In the genomic region with DNA sequence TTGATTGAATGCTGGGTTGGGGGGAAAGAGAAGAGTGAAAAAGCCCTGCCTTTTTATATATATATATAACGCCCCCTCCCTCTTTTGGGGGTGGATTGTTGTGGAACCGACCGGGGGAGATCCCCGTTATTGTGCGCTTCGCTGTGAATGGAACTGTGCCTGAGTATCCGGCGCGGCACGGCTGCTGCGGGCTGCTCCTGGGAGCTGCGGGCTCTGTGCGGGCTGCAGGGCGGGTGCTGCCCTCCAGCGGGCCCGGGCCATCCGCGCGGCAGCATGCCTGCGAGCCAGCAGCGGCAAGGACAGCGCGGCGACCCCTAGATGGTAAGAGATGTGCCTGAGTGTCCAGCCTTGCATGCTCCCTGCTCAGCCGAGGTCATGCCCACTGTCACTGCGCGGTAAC, we compare ENCODE assay signal across 9 mouse cellular contexts.
DNase-seq lines count a peak whose midpoint lies in the region; ATAC-seq and TF ChIP-seq lines count a peak whose summit lies in the region.
"Had no signal": no experiment of that assay in that cellular context is flagged by ENCODE, and none has a peak within 500 bp of the region (broad histone marks: within the 10 kb centered on the region; RNA-seq: fewer than 3 reads in every experiment).

No protein-coding gene starts in this region.

- no peak overlapping the region for H3K27ac ChIP-seq in cortical plate, adult 2 months (ENCODE audit: insufficient read depth, low read length)
- no peak overlapping the region for H3K27ac ChIP-seq in intestine, embryonic 16.5 days (ENCODE audit: low read length)
- H3K27ac ChIP-seq in liver, adult 2 months (replicated peaks; ENCODE audit: insufficient read depth, low read depth, low read length) = no peak overlapping the region
- peak overlapping the region; percentile 84 for H3K27ac ChIP-seq in midbrain, postnatal 0 days (ENCODE audit: low read depth, low read length)
- H3K27ac ChIP-seq: macrophage had no signal

- peak overlapping the region; percentile 68 for H3K4me2 ChIP-seq in intestine, embryonic 16.5 days (ENCODE audit: low read depth, low read length)
- H3K4me2 ChIP-seq in midbrain, postnatal 0 days (ENCODE audit: low read depth, low read length, poor library complexity, severe bottlenecking) = peak overlapping the region; percentile 60

- H3K9me3 ChIP-seq in intestine, embryonic 16.5 days (ENCODE audit: control insufficient read depth, low read length) = no peaks in the 10 kb centered on the region
- H3K9me3 ChIP-seq in midbrain, postnatal 0 days (ENCODE audit: low read length) = no peaks in the 10 kb centered on the region

- 0 out of 2 replicates have a peak, but pooled peaks have one; percentile 5 for TF ChIP-seq CTCF in cortical plate, adult 2 months (IDR thresholded peaks at IDR 0.05; ENCODE audit: extremely low read depth, insufficient read depth, low read length)
- TF ChIP-seq CTCF in liver, adult 2 months (IDR thresholded peaks at IDR 0.05; ENCODE audit: low read depth, low read length) = peak; percentile 51
- peak; percentile 68 for TF ChIP-seq CTCF in midbrain, postnatal 0 days (IDR thresholded peaks at IDR 0.05)

- 3% methylated on average over 27 of the region's 27 CpGs for whole genome bisulfite sequencing in intestine, embryonic 16.5 days
- 3% methylated on average over 27 of the region's 27 CpGs for WGBS in liver, adult 2 months
- WGBS in midbrain, postnatal 0 days = under 1% methylated on average over 27 of the region's 27 CpGs

- peak; percentile 68; the same call in 1 of the 2 replicates for ATAC-seq in intestine, embryonic 16.5 days
- ATAC-seq in midbrain, postnatal 0 days (ENCODE audit: low FRiP score) = peak; percentile 79

- peak overlapping the region; percentile 14; the same call in 1 of the 2 replicates for H3K4me3 ChIP-seq in cortical plate, adult 2 months (ENCODE audit: insufficient read depth, low read length)
- H3K4me3 ChIP-seq in intestine, embryonic 16.5 days (ENCODE audit: low read length) = peak overlapping the region; percentile 30
- peak overlapping the region; percentile 25; the same call in 1 of the 2 replicates for H3K4me3 ChIP-seq in liver, adult 2 months (ENCODE audit: insufficient read depth, low read depth, low read length)
- H3K4me3 ChIP-seq in midbrain, postnatal 0 days (ENCODE audit: low read depth, low read length) = peak overlapping the region; percentile 43

- H3K36me3 ChIP-seq in intestine, embryonic 16.5 days (ENCODE audit: control insufficient read depth, insufficient read depth, low read length) = no peaks in the 10 kb centered on the region
- no peaks in the 10 kb centered on the region for H3K36me3 ChIP-seq in liver, adult 2 months (ENCODE audit: control insufficient read depth, insufficient read depth, low read length)
- H3K36me3 ChIP-seq in midbrain, postnatal 0 days (ENCODE audit: insufficient read depth, low read length) = no peaks in the 10 kb centered on the region

- TF ChIP-seq POLR2A in cortical plate, adult 2 months (IDR thresholded peaks at IDR 0.05; ENCODE audit: extremely low read depth, insufficient read depth, low read length) = no peak
- TF ChIP-seq POLR2A in liver, adult 2 months (IDR thresholded peaks at IDR 0.05; ENCODE audit: extremely low read depth, insufficient read depth, low read length) = no peak

- peak overlapping the region; percentile 47; the same call in 1 of the 2 replicates for H3K9ac ChIP-seq in intestine, embryonic 16.5 days (ENCODE audit: low read depth, low read length)
- peak overlapping the region; percentile 6; the same call in 1 of the 2 replicates for H3K9ac ChIP-seq in liver, adult 2 months (ENCODE audit: low read depth, low read length)
- peak overlapping the region; percentile 70 for H3K9ac ChIP-seq in midbrain, postnatal 0 days (replicated peaks; ENCODE audit: low read length, poor library complexity, severe bottlenecking)

- H3K4me1 ChIP-seq in cortical plate, adult 2 months (ENCODE audit: control insufficient read depth, insufficient read depth, low read length) = no peaks in the 10 kb centered on the region
- H3K4me1 ChIP-seq in intestine, embryonic 16.5 days (ENCODE audit: control insufficient read depth, insufficient read depth, low read length) = peaks cover 35% of the 10 kb centered on the region
- H3K4me1 ChIP-seq in liver, adult 2 months (ENCODE audit: control insufficient read depth, insufficient read depth, low read length) = peaks cover 14% of the 10 kb centered on the region
- no peaks in the 10 kb centered on the region for H3K4me1 ChIP-seq in midbrain, postnatal 0 days (ENCODE audit: insufficient read depth, low read length)

- H3K27me3 ChIP-seq in intestine, embryonic 16.5 days (replicated peaks; ENCODE audit: control insufficient read depth, insufficient read depth, low read length) = no peaks in the 10 kb centered on the region
- no peaks in the 10 kb centered on the region for H3K27me3 ChIP-seq in liver, adult 2 months (ENCODE audit: control insufficient read depth, insufficient read depth, low read length)
- H3K27me3 ChIP-seq in midbrain, postnatal 0 days (ENCODE audit: insufficient read depth, low read length) = 0 out of 2 replicates have a peak, but pooled peaks cover 4% of the 10 kb centered on the region

- H3K79me2 ChIP-seq in liver, adult 2 months (ENCODE audit: control insufficient read depth, insufficient read depth, low read length) = peaks cover 19% of the 10 kb centered on the region; the same call in 1 of the 2 replicates

- peak; percentile 28 for DNase-seq in layer of hippocampus, adult 11-12 months (ENCODE audit: low spot score)
- DNase-seq in layer of hippocampus, adult 9-10 months (ENCODE audit: low spot score) = no peak
- DNase-seq in gastrocnemius, postnatal 25 days = peak; percentile 59
- DNase-seq in liver, adult 2 months (ENCODE audit: extremely low read depth, low read depth, low spot score) = no peak
- DNase-seq in midbrain, postnatal 0 days (ENCODE audit: low spot score) = peak; percentile 63
- DNase-seq in testis, postnatal 14 days (ENCODE audit: low spot score) = peak; percentile 28

Comparison
In these comparisons a context has a peak if more than half of its experiments do, and no peak if none do; other contexts are left out.
1. DNase-seq: peak in layer of hippocampus, adult 11-12 months (single experiment), gastrocnemius, postnatal 25 days (single experiment), midbrain, postnatal 0 days (single experiment) and testis, postnatal 14 days (single experiment); none in layer of hippocampus, adult 9-10 months (single experiment) and liver, adult 2 months (single experiment).
2. CTCF ChIP-seq: peak in every context shown above with its lines; median percentile 68 in midbrain, postnatal 0 days; 51 in liver, adult 2 months; 5 in cortical plate, adult 2 months.
3. H3K9ac ChIP-seq: peak in every context shown above with its lines; median percentile 70 in midbrain, postnatal 0 days; 47 in intestine, embryonic 16.5 days; 6 in liver, adult 2 months.
4. Peak in every context shown above with its lines, with median percentiles within 50 percentile points of each other: H3K4me3 ChIP-seq.